Mouse (Mus musculus): ENCODE measurements at regions not wholly inside any gene's neighbourhood (a gene's known extent, or its start where the extent isn't known, plus 50 kb on each side); places are given as distances from the start of the nearest gene placed in this dataset.

- TF ChIP-seq MYOG (IDR thresholded peaks at IDR 0.05; ENCODE audit: control insufficient read depth in 1 of 3, insufficient read depth in 1 of 3, insufficient read length in 2 of 3, low read depth in 2 of 3): no peak
- no peak for TF ChIP-seq TCF12 (IDR thresholded peaks at IDR 0.05; ENCODE audit: insufficient read depth, poor library complexity, severe bottlenecking)
- no peak for TF ChIP-seq POLR2A (IDR thresholded peaks at IDR 0.05; ENCODE audit: insufficient read length, low read depth)
- no peak for TF ChIP-seq MAX (IDR thresholded peaks at IDR 0.05; ENCODE audit: low read depth)
- no peak for TF ChIP-seq USF1 (IDR thresholded peaks at IDR 0.05; ENCODE audit: low read depth)
- TF ChIP-seq TCF3 (IDR thresholded peaks at IDR 0.05; ENCODE audit: insufficient read length, low read depth): no peak
- TF ChIP-seq MYOD1 (IDR thresholded peaks at IDR 0.05; ENCODE audit: control insufficient read depth in 1 of 3, insufficient read length in 2 of 3, low read depth in 2 of 3): no peak
- TF ChIP-seq E2F4 (IDR thresholded peaks at IDR 0.05; ENCODE audit: insufficient read depth): no peak
- TF ChIP-seq POLR2AphosphoS2 (IDR thresholded peaks at IDR 0.05; ENCODE audit: insufficient read length, low read depth): no peak
- no peak for TF ChIP-seq REST (IDR thresholded peaks at IDR 0.05; ENCODE audit: insufficient read depth, insufficient read length)
- no peak for TF ChIP-seq CEBPB (IDR thresholded peaks at IDR 0.05; ENCODE audit: insufficient read depth, poor library complexity, severe bottlenecking)
- no peak for TF ChIP-seq SRF (IDR thresholded peaks at IDR 0.05; ENCODE audit: control insufficient read depth, insufficient read length, low read depth)
Measured at GRCm38 (mm10) chr19:56122186-56122585, 164.8 kb upstream of the Habp2 start.

Measured in myocyte (in vitro differentiated cells).